Mouse (Mus musculus) cerebellum, postnatal 14 days (tissue): ENCODE data around the gene Ppp4r1.

Experiments
- DNase-seq, 2 experiments: peaks; one replicate each; pipeline ENCODE4 v3.0.0; 2021; ENCODE audit warnings: mixed read lengths in 2 of 2

Gene Ppp4r1

DNA sequence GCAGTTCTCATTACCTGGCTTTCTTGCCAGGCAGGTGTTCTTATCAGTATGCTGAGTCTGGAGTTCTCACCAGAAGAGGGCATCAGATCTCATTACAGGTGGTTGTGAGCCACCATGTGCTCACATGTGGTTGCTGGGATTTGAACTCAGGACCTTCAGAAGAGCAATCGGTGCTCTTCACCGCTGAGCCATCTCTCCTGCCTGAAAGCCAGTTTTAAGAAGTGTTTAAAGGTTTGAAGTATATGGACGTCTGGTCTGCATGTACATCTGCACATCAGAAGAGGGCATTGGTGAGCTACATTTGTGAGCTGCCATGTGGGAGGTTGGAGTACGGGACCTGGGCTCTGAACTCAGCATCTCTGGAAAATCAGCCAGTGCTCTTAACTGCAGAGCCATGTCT lies 8.8 kb upstream of the Ppp4r1 start:
- peak in 1 of 2 experiments; percentile 15 for DNase-seq

DNA sequence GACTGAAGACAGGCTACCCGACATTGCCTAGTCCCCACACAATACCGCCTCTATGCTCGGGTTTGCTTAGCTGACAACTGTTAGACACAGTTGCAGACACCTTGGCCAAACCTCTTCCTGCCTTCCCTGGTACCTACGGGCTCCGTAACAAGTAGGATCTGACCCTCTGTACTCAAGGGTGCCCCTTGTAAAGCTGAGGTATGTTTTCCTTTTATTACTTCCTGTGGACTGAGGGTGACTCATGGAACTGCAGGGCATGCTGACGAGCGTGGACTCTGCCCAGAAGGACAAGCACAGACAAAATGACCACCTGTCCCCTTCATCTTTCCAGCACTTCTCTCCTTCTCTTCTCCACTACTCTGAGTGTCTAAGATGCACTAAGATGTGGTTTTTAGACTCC lies 7.9 kb upstream of the Ppp4r1 start:
- DNase-seq, result no peak

DNA sequence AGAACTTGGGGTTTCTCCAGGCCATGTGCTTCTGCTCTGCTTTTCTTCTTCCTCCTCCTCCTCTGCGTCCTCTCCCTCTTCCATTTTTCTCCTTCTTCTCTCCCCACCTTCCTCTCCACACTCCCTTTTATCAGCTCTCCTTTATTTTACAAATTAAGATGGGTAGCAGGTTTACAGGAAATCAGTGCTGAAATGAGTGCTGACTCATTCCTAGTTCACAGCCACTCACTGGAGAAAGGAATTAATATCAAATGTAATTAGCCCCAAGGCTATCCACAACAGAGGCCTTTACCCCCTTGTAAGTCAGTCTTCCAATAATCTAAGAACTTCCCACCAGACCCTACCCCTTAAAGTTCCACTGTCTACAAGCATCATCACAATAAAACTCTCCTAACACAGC lies 6.1 kb upstream of the Ppp4r1 start:
- no peak for DNase-seq

DNA sequence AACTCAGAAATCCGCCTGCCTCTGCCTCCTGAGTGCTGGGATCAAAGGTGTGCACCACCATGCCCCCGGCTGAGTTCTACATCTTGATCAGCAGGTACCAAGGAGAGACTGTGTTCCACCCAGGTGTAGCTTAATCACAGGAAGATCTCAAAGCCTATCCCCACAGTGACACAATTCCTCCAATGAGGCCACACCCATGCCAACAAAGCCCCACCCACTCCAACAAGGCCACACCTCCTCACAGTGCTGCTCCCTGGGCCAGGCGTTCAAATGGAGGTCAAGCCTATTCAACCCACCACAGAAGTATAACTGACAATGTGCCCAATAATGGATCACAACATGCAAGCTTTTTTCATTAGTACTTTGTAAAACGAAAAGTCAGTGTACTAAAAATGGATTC lies 4.9 kb upstream of the Ppp4r1 start:
- no peak for DNase-seq

DNA sequence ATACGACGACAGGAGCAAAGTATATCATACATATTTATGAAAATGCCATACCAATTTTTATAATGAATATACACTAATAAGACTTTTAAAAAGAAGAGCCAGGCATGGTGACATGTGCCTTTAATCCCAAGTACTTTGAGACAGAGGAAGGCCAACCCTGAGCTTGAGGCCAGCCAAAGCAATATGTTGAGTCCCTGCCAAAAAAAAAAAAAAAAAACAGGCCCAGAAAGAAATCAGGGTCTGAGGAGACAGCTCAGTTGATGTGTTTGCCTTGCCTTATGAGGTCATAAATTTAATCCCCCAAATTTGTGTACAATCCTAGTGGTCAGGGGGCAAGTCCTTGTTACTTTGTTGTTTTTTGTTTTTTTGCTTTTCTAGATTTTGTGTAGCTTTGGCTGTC lies 1.4 kb upstream of the Ppp4r1 start:
- DNase-seq, result no peak

DNA sequence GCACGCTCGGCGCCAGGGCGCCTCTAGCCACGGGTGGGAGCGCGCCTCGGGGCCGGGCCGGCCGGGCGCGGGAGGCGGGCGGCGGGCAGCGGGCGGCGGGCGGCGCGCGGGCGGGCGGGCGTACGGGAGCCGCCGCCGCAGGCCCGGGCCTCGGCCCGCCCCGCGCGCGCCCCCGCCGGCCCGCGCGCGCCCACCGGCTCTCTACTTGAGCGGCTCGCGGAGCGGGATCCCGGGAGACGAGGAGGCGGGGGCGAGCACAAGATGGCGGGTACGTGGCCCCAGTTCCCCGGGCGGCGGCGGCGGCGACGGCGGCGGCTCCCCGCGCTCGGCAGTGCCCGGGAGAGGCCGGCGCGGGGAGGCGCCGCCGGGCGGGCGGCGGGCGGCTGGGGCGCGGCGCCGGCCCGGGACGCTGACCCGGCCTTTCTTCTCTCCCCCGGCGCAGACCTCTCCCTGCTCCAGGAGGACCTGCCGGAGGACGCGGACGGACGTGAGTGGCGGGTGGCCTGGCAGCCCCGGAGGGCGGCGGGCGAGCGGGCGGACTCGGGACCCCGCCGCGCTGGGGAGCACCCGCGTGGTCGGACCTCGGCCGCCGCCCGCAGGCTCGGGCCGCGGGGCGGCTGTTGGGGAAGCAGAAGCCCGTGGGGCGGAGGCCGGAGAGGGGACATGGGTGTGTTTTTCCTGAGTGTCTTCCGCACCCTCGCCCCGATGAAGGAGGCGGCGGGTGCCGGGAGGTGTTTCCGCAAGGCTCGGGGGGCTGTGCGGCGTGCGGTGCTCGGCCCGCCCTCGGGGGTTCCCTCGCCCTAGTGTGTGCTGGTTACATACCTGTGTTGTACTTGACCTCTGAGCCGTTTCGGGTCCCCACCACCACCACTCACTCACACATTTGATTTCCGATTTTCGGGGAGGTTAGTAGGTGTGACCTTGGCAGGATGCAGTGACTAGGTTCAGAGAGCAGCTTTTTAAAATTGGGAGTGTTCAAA lies 1.1 kb downstream of the Ppp4r1 start:
- peak; percentile 86 for DNase-seq

DNA sequence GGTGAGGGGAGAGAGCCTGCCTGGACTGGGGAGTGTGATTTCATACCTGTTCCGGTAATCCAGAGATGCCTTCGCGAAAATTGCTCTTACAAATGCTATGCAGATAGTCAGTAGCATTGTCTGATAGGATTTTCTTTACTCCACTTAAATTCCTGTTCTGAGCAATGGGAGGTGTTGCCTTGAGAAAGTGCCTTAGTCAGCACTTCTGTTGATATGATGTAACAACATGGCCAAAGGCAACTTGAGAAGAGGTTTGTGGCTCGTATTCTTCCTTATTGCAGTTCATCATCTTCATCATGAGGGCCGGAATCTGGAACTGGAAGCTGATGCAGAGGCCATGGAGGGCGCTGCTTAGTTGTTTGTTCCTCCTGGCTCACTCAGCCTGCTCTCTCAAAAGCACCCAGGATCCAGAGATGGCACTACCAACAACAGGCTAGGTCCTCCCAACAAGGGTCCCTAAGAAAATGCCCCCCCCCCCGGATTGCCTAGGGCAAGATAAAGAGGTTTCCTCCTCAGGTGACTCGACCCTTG lies 2.3 kb downstream of the Ppp4r1 start:
- no peak for DNase-seq

DNA sequence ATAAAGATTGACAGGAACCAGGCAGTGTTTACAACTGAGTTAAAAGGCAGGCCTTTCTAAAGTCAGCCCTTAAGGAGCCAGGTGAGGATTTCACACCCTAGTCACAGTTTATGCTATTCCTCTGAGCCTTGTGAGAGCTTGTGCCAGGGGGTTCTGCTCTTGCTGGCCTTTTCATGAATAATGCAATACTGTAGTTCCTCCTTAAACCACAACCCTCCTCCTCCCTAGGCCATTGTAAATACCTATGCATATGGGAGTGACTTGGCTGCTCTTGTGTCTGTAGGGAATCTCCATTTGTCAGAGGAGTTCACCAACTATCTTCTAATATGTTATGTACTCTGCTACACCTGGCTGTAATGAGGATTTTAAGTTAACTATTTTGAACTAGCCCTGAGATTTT lies 3.3 kb downstream of the Ppp4r1 start:
- no peak for DNase-seq

DNA sequence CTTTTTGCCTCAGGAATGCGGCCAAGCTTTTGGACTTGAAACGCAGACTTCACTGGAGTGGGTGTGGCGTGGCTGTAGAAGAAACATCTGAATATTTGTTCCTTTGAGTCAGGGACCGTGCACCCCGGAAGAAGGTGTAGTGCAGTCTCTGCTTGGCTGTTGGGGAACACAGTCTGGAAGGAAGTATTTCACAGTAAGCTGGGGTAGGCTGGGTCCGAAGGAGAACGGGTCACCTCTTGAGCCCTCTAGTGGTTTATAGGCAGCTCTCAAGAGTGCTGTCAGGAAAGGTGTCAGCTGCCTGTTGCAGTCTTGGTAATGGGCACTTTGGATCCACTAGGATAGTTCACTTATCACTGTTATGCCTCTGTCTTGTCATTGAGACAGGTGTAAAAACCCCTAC lies 3.9 kb downstream of the Ppp4r1 start:
- peak in 1 of 2 experiments; percentile 34 for DNase-seq

DNA sequence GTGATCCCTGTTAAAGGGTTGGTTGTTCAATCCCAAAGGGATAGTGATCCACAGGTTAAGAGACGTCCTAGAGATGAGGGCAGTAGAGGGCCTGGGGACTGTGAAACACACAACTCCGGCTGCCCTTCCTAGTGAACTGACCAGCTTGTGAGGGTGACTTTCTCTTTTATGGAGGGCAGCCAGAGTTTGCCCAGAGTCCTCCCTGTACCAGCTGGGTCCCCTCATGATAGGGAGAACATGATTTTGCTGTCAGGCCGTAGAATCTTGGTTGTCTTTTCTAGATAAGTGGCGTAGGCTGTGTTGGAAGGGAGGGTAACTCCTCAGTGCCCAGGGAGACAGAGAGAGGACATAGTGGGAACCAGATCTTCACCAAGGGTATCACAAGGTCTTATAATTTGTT lies 4.9 kb downstream of the Ppp4r1 start:
- no peak for DNase-seq

DNA sequence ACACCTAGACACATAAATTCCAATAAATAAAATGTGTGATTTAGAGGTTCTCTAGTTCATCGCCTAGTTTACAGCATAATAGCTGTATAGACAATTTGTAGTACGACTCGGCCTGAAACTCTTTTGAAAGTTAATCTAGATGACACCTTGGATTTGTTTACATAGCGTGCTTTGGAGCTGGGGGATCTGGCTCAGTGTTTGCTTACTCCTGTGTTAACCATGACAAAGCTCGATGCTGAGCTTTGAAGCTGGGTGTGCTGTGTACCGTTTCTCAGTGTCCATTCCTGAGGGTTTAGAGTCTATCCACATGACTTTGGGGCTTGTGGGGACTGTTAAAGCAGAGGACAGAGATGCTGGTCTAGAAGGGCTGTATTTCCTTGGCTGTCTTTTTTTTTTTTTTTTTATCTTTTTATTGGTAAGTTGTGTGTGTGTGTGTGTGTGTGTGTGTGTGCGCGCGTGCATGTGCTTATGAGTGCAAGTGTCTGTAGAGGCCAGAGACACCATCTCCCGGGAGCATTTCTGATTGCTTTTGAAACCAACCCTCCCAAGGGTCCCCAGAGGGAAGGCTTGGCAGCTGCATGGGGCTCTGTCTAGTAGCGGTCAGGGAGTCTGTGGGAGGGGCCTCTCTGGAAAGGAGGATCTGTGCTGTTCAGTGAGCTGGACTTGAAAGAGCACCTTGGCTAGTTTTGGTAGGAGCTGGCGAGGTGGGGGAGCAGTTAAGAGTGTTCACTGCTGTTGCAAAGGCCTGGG lies 6.3 kb downstream of the Ppp4r1 start:
- DNase-seq, result no peak

DNA sequence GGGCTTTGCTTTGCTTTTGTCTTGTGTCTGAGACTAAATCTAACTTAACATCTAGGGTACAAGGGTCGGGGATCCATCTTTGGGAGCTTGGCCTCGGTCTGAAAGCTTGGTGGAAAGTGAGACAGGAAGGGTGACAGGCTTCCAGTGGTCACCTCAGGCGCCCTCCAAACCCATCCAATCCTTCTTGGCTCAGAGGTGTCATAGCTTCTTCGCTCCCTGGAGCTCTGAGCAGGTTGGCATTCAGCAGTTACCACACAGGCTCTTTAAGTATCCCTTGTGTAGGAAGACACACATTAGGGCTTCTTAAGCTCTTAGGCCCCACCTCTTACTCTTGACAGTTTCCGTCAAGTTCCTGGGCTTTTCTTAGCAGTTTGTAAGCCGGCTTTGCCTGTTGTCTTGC lies 7.2 kb downstream of the Ppp4r1 start:
- DNase-seq, result no peak

DNA sequence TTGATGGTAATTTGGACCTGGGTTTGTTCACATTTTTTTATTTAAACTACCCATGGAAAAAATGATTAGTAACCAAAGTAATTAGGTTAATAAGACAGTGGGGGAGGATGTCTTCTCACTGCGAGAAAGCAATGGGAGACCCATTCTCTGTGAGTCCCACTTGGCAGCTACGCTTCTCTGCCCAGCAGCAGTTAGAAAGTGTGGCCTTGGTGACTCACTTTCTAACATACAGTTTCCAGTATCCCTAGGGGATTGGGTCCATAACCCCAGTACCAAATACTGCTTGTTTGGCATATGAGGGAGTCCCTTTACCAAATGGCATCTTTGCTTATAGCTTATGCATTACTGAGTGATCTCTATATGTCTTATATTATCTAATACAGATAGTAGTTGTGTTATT lies 8.8 kb downstream of the Ppp4r1 start:
- DNase-seq, result no peak

DNA sequence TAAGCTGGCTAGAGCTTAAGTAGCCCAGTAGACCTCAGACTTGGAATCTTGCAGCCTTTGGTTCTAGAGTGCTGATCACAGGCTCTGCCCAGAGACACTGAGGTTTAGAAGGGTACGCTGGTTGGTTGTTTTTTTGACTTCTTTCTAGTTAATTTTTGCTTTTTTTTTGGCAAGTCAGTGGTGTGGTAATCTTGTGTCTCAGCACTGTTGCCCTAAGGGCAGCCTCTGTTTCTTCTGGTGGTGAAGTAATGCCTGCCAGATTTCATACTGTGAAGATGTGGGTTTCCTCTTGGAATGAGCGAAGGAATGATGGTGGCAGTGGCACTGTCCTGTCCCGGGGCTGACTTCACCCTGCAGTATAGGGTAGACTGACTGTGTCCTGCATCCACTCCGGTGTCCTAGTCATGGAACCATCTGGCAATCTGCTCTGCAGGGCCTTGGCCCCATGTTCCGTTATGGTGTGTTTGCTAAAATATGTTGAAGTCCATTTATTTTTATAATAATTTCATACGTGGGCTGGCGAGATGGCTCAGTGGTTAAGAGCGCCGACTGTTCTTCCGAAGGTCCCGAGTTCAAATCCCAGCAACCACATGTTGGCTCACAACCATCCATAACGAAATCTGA lies 11.0 kb downstream of the Ppp4r1 start:
- DNase-seq, result no peak

DNA sequence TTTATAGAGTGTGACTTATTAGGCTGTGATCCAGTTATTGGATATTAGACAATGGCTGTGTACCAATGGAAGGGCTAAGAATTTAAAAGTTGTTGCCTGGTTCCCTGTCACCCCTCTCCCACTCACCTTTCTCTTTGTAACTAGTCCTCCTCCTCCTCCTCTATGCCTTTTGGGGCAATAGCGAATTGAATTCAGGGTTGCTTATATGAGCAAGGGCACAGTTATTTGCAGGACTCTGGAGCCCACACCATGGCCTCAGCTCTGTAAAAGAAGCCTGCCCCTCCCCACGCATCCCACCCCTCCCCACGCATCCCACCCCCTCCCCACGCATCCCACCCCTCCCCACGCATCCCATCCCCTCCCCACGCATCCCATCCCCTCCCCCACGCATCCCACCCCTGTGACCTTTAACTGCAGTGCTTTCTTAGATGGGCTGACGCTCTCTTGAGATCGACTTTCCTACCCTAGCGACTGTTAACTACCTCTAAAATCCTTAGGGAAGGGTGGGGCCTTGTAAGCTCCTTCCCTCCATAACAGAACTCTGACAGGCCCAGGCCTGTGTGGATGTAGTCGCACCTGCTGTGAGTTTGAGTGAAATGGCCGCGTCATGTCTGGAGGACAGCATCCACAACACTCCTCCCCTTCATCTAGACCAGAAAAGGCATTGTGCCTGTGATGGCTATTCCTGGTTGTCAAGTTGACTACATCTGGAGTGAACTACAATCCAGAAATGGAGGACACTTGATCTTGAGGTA lies 11.9 kb downstream of the Ppp4r1 start:
- no peak for DNase-seq

DNA sequence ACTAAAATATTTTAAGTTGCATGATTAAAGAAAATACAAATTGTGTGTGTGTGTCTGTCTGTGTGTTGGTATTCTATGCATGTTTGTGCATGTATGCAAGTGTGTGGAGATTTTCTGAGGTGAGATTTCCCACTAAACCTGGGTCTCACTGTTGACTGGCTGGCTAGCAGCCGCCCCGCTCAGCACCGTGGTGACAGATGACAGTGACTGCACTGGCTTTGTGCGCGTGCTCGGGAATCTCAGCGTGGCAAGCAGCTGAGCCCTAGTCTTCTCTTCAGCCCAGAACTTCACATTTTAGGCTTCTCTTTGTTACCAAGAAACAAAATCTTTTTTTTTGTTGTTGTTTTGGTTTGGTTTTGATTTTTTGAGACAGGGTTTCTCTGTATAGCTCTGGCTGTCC lies 13.7 kb downstream of the Ppp4r1 start:
- DNase-seq, result peak in 1 of 2 experiments; percentile 36

DNA sequence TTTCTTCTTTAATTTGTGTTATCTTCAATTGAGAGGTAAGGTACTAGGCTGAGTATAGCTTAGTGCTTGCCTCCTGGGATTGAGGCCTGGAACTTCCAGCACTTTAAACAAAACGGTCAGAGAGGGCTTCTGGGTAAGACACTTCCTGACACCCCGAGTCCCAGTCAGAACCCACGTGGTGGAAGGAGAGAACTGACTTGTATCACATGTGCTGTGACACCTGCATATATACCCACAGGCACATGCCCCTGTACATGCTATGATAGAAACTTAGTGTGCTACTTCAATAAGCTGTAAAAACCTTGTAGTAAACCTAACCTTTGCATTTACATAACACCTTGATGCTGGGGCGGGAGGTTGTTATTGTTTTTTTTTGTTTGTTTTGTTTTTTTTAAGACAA lies 16.1 kb downstream of the Ppp4r1 start:
- no peak for DNase-seq

DNA sequence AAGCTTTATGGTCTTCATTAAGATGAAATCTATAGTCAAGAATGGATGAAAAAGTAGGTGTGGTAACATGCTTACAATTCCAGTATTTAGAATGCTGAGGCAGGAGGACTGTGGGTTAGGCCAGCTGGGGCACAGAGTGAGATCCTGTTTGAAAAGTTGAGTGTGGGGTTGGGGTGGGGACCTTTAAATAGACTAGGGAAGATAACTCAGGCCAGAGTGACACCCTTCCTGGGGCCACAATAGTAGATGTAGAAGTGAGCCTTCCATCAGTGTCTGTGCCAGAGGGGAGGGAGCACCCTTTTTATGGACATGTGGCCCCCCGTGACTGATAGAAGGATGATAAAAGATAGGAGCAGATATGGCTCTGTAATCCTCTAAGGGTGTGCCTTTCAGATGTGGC lies 17.0 kb downstream of the Ppp4r1 start:
- DNase-seq, result no peak

DNA sequence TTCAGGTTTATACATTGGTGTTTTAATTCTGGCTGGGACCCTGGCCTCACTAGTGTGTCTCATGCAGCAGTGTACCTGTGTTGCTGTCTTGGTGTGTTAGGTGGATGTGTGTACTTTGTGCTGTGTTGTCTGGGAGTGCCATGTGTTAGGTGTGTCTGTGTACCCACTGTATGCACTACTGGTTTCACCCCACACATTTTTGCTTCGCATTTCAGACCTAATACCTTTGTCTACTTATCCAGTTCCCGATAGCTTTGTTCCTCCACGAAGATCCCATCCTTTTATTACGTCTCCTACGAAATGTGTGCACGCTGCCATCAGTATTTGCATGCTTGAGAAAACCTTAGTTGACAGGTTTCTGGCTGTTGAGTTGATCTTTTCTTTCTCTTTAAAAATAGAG lies 18.1 kb downstream of the Ppp4r1 start:
- DNase-seq, result no peak

DNA sequence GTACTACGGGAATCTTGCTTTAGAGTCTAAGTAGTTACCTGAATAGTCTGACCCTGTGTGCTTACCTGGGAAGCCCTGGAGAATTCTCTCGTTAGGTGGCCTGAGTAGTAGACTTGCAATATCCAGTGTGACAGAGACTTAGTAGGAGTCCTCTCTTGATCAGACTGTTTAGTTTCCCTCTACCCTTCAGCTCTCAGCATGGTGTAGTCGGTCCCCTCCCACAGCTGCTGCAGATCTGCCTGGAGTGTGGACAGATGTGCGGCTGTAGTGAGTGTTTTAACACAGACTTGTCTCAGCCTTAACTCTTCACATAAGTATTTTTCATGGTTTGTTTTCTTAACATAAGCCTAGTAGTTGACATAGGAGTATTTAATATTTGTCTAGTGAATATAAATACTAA lies 19.7 kb downstream of the Ppp4r1 start:
- DNase-seq, result no peak

DNA sequence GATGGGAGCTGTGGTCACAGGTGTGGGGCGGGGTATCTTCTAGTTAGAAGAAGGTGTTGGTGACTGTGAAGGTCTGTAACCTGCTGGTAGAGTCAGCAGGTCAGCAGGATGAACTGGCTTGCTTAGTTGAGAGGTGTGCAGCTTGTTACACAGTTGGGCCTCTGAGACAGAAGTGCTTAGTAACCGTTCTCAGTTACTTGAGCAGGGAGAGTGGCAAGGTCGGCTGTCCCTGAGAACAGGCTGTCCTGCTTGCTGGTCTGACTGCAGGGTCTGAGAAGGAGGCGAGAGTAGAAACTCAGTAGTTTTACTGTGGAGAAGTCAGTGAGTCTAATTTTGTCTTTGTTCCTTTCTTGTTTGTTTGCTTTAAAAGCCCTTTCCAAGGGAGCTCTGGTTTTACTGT lies 23.6 kb downstream of the Ppp4r1 start:
- no peak for DNase-seq

DNA sequence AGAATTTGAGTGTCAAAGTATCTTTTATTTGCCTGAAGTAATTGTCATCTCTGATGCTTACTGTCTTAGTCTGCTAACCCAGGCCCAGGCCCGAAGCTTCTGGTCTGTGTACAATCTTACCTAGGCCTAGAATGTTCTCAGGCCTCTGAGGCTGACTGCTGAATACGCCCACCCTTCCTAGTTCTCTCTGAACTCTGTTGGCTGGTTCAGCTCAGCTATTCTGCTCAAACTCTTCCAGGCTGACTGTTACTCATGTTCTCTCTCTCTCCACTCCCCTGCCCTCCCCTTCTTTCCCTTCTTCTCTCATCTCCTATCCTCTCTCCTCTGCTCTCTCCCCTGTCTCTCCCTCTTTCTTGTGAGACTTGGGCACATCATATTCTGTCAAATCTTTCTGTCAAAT lies 24.0 kb downstream of the Ppp4r1 start:
- DNase-seq, result no peak

DNA sequence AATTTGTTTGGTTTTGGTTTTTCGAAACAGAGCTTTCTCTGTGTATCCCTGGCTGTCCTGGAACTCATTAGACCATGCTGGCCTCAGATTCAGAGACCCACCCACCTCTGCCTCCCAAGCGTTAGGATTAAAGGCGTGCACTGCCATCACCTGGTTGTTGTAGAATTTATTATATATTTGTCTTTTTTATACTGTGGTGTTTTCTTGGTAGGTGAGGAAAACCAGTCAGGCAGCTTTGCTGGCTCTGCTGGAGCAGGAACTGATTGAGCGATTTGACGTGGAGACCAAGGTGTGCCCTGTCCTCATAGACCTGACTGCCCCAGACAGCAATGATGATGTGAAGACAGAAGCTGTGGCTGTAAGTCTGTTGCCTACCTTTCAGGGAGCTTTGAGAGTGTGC lies 28.7 kb downstream of the Ppp4r1 start:
- DNase-seq, result no peak
